Mouse (Mus musculus) heart, postnatal 0 days (tissue): ENCODE results near the gene Dmrt3. TPM values are rescaled to one million over a fixed set of nuclear protein-coding genes. Genes with fewer than 3 reads are reported as not detected.

Source experiments
- ATAC-seq: fragments of 200-750 bp; cut with Nextera tagmentation; 2 replicates; pipeline ENCODE4 v1.8.0; 2017; ENCODE audit warnings: low read depth, moderate number of reproducible peaks, moderate library complexity; ENCODE audit not compliant: insufficient read depth
- DNase-seq: peaks from one replicate; pipeline ENCODE4 v3.0.0-alpha.2; 2016; ENCODE audit warnings: low spot score
- H3K27ac ChIP-seq: fragments of 300-500 bp; sonication (generic); 2 replicates; pipeline ENCODE4 v1.5.1; 2014; ENCODE audit warnings: low read depth, mild to moderate bottlenecking
- H3K27me3 ChIP-seq: fragments of 300-500 bp; sonication (generic); 2 replicates; pipeline ENCODE4 v1.6.1; 2014; ENCODE audit warnings: low read length, mixed read lengths; ENCODE audit not compliant: control insufficient read depth, insufficient read depth
- H3K36me3 ChIP-seq: fragments of 300-500 bp; sonication (generic); replicated peaks from 2 replicates; pipeline ENCODE4 v1.6.1; 2014; ENCODE audit warnings: low read length, mixed read lengths; ENCODE audit not compliant: control insufficient read depth, insufficient read depth
- H3K4me1 ChIP-seq: fragments of 300-500 bp; sonication (generic); 2 replicates; pipeline ENCODE4 v1.6.1; 2014; ENCODE audit warnings: antibody characterized with exemption; ENCODE audit not compliant: control insufficient read depth, insufficient read depth
- H3K4me2 ChIP-seq: fragments of 300-500 bp; sonication (generic); 2 replicates; pipeline ENCODE4 v1.6.1; 2014; ENCODE audit warnings: low read depth, mild to moderate bottlenecking, low read length, moderate library complexity
- H3K4me3 ChIP-seq: fragments of 300-500 bp; sonication (generic); 2 replicates; pipeline ENCODE4 v1.5.1; 2014; ENCODE audit warnings: low read depth, low read length
- H3K9ac ChIP-seq: fragments of 300-500 bp; sonication (generic); replicated peaks from 2 replicates; pipeline ENCODE4 v1.6.1; 2014; ENCODE audit warnings: low read depth, low read length, mixed read lengths
- H3K9me3 ChIP-seq: fragments of 300-500 bp; sonication (generic); replicated peaks from 2 replicates; pipeline ENCODE4 v1.6.1; 2016; ENCODE audit warnings: low read length; ENCODE audit not compliant: control insufficient read depth
- CTCF ChIP-seq: IDR thresholded peaks from 2 replicates; pipeline ENCODE4 v1.5.1; 2016; ENCODE audit warnings: antibody characterized with exemption, control low read depth, low read depth
- EP300 ChIP-seq: IDR thresholded peaks from 2 replicates; pipeline ENCODE4 v1.6.1; 2016; ENCODE audit warnings: antibody characterized with exemption, low read depth
- WGBS: fragments of 180-500 bp; shearing (Covaris S2); extraction: QIAGEN DNeasy Blood & Tissue Kit; methylation state at CpG from one replicate; pipeline ENCODE4 v1.1.7; 2014; 5-methylcytosine and 5-hydroxymethylcytosine counted together
- polyA plus RNA-seq: library from polyadenylated mRNA; unstranded; fragments of >200 nt; fragmentation: Nextera tagmentation; extraction: Ambion mirVana; gene quantifications from 2 replicates; pipeline ENCODE4 v1.2.1, GENCODE M21; 2015
- total RNA-seq: library from RNA; depleted of rRNA; stranded (reverse); fragments of >200 nt; gene quantifications from 2 replicates; pipeline ENCODE4 v1.2.3, GENCODE M21; 2014; ENCODE audit warnings: low replicate concordance

The Dmrt3 gene
- total and polyA plus RNA-seq, 2 experiments from 2014 or later, result not detected

DNA sequence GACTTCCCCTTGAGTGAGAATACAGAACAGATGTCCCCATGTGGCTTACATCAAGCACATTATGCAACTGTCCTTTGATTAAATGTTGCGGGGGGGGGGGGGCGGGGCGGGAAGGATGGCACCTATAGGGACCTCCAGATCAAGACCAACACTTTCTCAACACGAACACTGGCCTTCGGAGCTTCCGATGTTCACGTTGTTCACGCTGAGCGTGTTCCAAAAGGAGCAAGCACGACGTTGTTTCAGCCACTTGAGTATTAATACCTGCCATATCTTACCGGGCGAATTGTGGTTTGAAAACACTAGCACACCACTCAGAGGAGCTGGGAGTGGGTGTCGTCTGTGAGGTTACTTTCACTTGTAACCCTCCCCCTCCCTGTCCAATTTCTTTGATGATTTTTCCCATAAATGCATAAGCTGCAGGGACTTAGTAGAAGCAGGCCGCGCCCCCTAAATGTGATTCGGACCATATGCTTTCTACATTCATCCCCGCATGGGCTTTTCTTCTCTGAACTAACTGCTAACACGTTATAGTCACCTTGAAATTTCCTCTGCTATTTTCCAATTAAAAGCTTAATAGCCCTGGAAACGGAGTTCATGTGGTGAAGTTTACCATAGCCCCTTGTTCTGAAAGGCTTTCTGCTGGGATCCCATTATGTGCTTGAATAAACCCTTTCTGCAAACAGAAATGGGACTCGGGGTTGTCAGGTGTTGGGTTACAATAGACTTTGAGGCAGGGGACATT is 2.5 kb upstream of the Dmrt3 start:
- Histone ChIP-seq H3K9me3 (no peaks in the 10 kb centered on the region), H3K27me3 (peaks cover 100% of the 10 kb centered on the region), H3K9ac (no peak overlapping the region), H3K27ac (no peak overlapping the region), H3K4me2 (no peak overlapping the region), H3K4me3 (no peak overlapping the region), H3K4me1 (peaks cover 13% of the 10 kb centered on the region; the same call in 1 of the 2 replicates), H3K36me3 (no peaks in the 10 kb centered on the region)
- no peak for ATAC-seq
- under 1% methylated on average over 21 of the region's 21 CpGs for WGBS
- no peak for DNase-seq
- TF ChIP-seq CTCF (no peak), EP300 (no peak)

DNA sequence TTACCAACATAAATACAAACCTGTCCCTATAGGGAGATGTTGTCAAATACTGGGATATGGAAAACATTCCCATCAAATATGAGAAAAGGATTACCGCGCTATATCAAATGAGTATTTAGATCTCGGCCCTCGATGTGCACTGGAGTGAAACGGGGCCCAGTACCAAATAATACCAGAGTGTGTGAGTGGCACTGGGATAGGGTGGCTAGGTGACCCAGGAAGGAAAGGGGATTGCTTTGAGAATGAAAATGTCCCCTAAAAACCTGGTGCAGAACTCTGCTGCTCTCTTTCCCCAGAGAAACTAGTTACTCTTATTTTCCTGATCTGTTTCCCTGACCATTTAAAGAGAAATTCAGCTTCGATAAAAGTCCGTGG is 1.9 kb upstream of the Dmrt3 start:
- ATAC-seq (no peak), DNase-seq (no peak)
- peaks cover 13% of the 10 kb centered on the region; the same call in 1 of the 2 replicates for H3K4me1 ChIP-seq
- H3K9ac ChIP-seq, result no peak overlapping the region
- no peak overlapping the region for H3K4me2 ChIP-seq
- H3K27ac ChIP-seq, result no peak overlapping the region
- WGBS, result 5% methylated on average over 7 of the region's 7 CpGs
- no peaks in the 10 kb centered on the region for H3K36me3 ChIP-seq
- H3K27me3 ChIP-seq, result peaks cover 100% of the 10 kb centered on the region
- no peak for TF ChIP-seq EP300
- no peak for TF ChIP-seq CTCF
- H3K9me3 ChIP-seq, result no peaks in the 10 kb centered on the region
- H3K4me3 ChIP-seq, result no peak overlapping the region

DNA sequence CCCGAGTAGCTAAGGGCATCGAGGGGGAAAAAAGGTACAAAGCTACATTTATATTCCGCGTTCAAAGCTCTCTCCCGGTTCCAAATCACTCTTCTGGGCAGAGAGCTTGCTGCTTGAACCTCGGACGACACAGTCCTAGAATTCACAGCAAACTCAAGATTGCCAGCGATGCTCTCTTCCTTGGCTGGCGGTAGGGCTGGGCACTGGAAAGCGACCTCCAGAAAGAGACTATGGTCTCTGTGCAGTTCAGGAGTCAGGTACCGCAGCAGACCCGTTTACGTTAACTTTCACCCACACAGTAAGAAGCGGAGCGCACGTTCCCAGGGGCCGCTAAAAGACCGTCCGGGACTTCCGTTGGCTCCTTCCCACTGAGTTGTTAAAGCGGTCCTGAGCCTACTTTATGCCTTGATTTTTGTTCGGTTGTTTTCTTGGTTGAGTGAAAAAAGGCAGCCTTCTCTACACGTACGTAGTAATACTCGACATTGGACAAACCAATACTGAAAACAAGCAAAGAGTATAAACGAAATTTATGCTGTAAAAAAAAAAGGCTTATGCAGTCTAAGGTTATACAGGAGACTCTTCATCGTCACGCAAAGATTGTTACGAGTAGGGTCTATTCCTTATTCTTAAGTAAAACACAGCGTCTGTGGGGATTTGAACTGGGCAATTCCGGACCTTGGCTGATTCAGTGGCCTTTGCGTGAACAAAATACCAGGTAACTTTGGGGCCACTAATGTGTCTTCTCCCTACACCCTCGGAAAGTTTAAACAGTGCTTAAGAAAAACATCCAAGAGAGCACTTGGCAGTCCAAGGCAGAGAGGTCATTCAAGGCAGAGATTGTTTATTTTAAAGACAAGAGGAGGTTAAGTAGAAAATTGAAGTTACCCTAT is 895 bp upstream of the Dmrt3 start:
- no peak for ATAC-seq
- H3K4me3 ChIP-seq, result no peak overlapping the region

DNA sequence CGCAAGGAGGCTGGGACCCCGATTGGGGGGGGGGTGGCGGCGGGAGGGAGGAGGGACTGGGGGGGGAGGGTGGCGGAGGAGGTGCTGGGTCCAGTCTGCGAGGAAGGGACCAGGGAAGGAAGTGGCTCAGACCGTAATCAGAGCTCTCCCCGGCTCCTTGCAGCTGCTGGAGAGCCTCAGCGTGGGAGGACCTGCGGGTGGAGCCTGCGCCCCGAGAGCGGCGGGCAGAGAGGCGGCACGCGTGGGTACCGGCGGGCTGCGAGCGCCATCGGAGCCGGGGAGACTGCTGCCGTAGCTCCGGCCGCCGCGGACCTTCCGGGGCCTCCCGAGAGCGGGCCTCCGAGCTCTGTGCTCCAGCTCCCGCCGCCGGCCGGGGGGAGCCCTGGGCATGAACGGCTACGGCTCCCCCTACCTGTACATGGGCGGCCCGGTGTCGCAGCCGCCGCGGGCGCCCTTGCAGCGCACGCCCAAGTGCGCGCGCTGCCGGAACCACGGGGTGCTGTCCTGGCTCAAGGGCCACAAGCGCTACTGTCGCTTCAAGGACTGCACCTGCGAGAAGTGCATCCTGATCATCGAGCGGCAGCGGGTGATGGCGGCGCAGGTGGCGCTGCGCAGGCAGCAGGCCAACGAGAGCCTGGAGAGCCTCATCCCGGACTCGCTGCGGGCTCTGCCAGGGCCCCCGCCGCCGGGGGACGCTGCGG is 460 bp downstream of the Dmrt3 start:
- no peaks in the 10 kb centered on the region for H3K9me3 ChIP-seq
- ATAC-seq (peak; percentile 31; the same call in 1 of the 2 replicates), DNase-seq (no peak)
- H3K27ac ChIP-seq, result no peak overlapping the region
- no peaks in the 10 kb centered on the region for H3K36me3 ChIP-seq
- H3K4me1 ChIP-seq, result peaks cover 13% of the 10 kb centered on the region; the same call in 1 of the 2 replicates
- WGBS, result under 1% methylated on average over 61 of the region's 71 CpGs
- peak overlapping the region; percentile 35 for H3K4me3 ChIP-seq
- H3K27me3 ChIP-seq, result peaks cover 100% of the 10 kb centered on the region
- TF ChIP-seq EP300 (no peak), CTCF (no peak)
- H3K4me2 ChIP-seq, result peak overlapping the region; percentile 49
- no peak overlapping the region for H3K9ac ChIP-seq

More for the DNA sequence above, 895 bp upstream of the Dmrt3 start:
- Histone ChIP-seq H3K4me2 (peak overlapping the region; percentile 49; the same call in 1 of the 2 replicates), H3K27ac (no peak overlapping the region), H3K36me3 (no peaks in the 10 kb centered on the region), H3K9me3 (no peaks in the 10 kb centered on the region), H3K9ac (no peak overlapping the region), H3K4me1 (peaks cover 13% of the 10 kb centered on the region; the same call in 1 of the 2 replicates), H3K27me3 (peaks cover 100% of the 10 kb centered on the region)
- 3% methylated on average over 33 of the region's 33 CpGs for WGBS
- no peak for DNase-seq
- TF ChIP-seq CTCF, result no peak
- TF ChIP-seq EP300, result no peak

DNA sequence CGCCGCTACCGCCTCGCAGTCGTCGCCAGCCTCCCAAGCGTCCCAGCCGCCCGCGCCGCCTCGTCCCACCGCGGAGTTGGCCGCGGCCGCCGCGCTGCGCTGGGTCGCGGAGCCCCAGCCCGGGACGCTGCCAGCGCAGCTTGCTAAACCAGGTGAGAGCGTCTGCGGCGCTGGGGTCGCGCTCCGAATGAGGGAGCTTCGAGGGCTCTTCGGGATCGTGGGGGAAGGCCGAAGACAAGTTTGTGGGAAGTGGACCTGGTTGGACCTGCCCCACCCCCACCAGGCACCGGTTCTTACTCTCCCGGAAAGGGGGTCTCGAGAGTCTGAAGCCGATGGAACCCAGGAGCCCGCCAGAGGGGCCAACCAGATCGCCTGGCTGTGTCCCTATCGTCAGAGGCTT is 1.0 kb downstream of the Dmrt3 start:
- Histone ChIP-seq H3K4me1 (peaks cover 8% of the 10 kb centered on the region; the same call in 1 of the 2 replicates), H3K27ac (no peak overlapping the region), H3K4me3 (peak overlapping the region; percentile 35), H3K27me3 (peaks cover 100% of the 10 kb centered on the region), H3K9me3 (no peaks in the 10 kb centered on the region), H3K36me3 (no peaks in the 10 kb centered on the region), H3K9ac (no peak overlapping the region), H3K4me2 (peak overlapping the region; percentile 49)
- WGBS, result under 1% methylated on average over 32 of the region's 42 CpGs
- DNase-seq (no peak), ATAC-seq (0 out of 2 replicates have a peak, but pooled peaks have one; percentile 5)
- no peak for TF ChIP-seq CTCF
- no peak for TF ChIP-seq EP300
